Mouse (Mus musculus): ENCODE results near the gene Crtc1. TPM values are rescaled to one million over a fixed set of nuclear protein-coding genes. Genes with fewer than 3 reads are reported as not detected.

Gene Crtc1
- polyA plus RNA-seq, 1 experiment from 2014 or later: 18.4 TPM

GRCm38 (mm10) chr8:70471856-70472255 is 32.5 kb upstream of the Crtc1 start:
- no peak overlapping the region for H3K27ac ChIP-seq

GRCm38 (mm10) chr8:70469938-70470337 is 30.6 kb upstream of the Crtc1 start:
- H3K4me2 ChIP-seq: no peak overlapping the region
- H3K36me3 ChIP-seq: peaks cover 10% of the 10 kb centered on the region
- 0 out of 2 replicates have a peak, but pooled peaks have one; percentile 40 for ATAC-seq (ENCODE audit: insufficient number of reproducible peaks, insufficient read depth, low FRiP score, low TSS enrichment, low read depth)
- no peak overlapping the region for H3K9ac ChIP-seq (replicated peaks)
- no peak overlapping the region for H3K4me3 ChIP-seq (replicated peaks)
- no peaks in the 10 kb centered on the region for H3K27me3 ChIP-seq
- no peak overlapping the region for H3K27ac ChIP-seq
- H3K4me1 ChIP-seq (replicated peaks): peaks cover 23% of the 10 kb centered on the region
- 69% methylated on average over 2 of the region's 2 CpGs for WGBS
- H3K9me3 ChIP-seq: no peaks in the 10 kb centered on the region

More at GRCm38 (mm10) chr8:70471856-70472255, 32.5 kb upstream of the Crtc1 start:
- 98% methylated on average over 7 of the region's 7 CpGs for WGBS
- peaks cover 29% of the 10 kb centered on the region for H3K4me1 ChIP-seq (replicated peaks)
- no peaks in the 10 kb centered on the region; the same call in 1 of the 2 replicates for H3K36me3 ChIP-seq
- H3K4me3 ChIP-seq (replicated peaks): no peak overlapping the region
- H3K9me3 ChIP-seq: no peaks in the 10 kb centered on the region
- H3K4me2 ChIP-seq: no peak overlapping the region
- H3K27me3 ChIP-seq: no peaks in the 10 kb centered on the region
- H3K9ac ChIP-seq (replicated peaks): no peak overlapping the region
- no peak for ATAC-seq (ENCODE audit: insufficient number of reproducible peaks, insufficient read depth, low FRiP score, low TSS enrichment, low read depth)

- H3K27ac ChIP-seq: no peak overlapping the region
- H3K9ac ChIP-seq (replicated peaks): no peak overlapping the region
- ATAC-seq (ENCODE audit: insufficient number of reproducible peaks, insufficient read depth, low FRiP score, low TSS enrichment, low read depth): no peak
- peaks cover 23% of the 10 kb centered on the region for H3K4me1 ChIP-seq (replicated peaks)
- no peak overlapping the region for H3K4me3 ChIP-seq (replicated peaks)
- H3K4me2 ChIP-seq: no peak overlapping the region
- H3K36me3 ChIP-seq: peaks cover 10% of the 10 kb centered on the region
- no peaks in the 10 kb centered on the region for H3K27me3 ChIP-seq
- 70% methylated on average over 10 of the region's 10 CpGs for WGBS
- H3K9me3 ChIP-seq: no peaks in the 10 kb centered on the region
Observed at GRCm38 (mm10) chr8:70469295-70469916, 30.0 kb upstream of the Crtc1 start.

- Histone ChIP-seq H3K4me3 (replicated peaks) (no peak overlapping the region), H3K36me3 (peaks cover 10% of the 10 kb centered on the region), H3K27ac (no peak overlapping the region), H3K4me1 (replicated peaks) (peaks cover 24% of the 10 kb centered on the region), H3K27me3 (no peaks in the 10 kb centered on the region), H3K9ac (replicated peaks) (no peak overlapping the region), H3K4me2 (no peak overlapping the region), H3K9me3 (no peaks in the 10 kb centered on the region)
- 88% methylated on average over 4 of the region's 4 CpGs for WGBS
- ATAC-seq (ENCODE audit: insufficient number of reproducible peaks, insufficient read depth, low FRiP score, low TSS enrichment, low read depth): no peak
Observed at GRCm38 (mm10) chr8:70468733-70469132, 29.4 kb upstream of the Crtc1 start.

GRCm38 (mm10) chr8:70467907-70468306 is 28.5 kb upstream of the Crtc1 start:
- Histone ChIP-seq H3K27me3 (no peaks in the 10 kb centered on the region), H3K4me1 (replicated peaks) (peaks cover 31% of the 10 kb centered on the region), H3K36me3 (peaks cover 10% of the 10 kb centered on the region), H3K4me2 (no peak overlapping the region), H3K9me3 (no peaks in the 10 kb centered on the region), H3K9ac (replicated peaks) (no peak overlapping the region), H3K27ac (no peak overlapping the region), H3K4me3 (replicated peaks) (no peak overlapping the region)
- WGBS: 71% methylated on average over 1 of the region's 1 CpGs
- ATAC-seq (ENCODE audit: insufficient number of reproducible peaks, insufficient read depth, low FRiP score, low TSS enrichment, low read depth): no peak

GRCm38 (mm10) chr8:70467229-70467725 is 27.9 kb upstream of the Crtc1 start:
- H3K27ac ChIP-seq: peak overlapping the region; percentile 20; the same call in 1 of the 2 replicates
- 71% methylated on average over 5 of the region's 5 CpGs for WGBS
- H3K36me3 ChIP-seq: peaks cover 10% of the 10 kb centered on the region
- no peaks in the 10 kb centered on the region for H3K9me3 ChIP-seq
- H3K4me2 ChIP-seq: no peak overlapping the region
- no peak for ATAC-seq (ENCODE audit: insufficient number of reproducible peaks, insufficient read depth, low FRiP score, low TSS enrichment, low read depth)
- peaks cover 37% of the 10 kb centered on the region for H3K4me1 ChIP-seq (replicated peaks)
- no peaks in the 10 kb centered on the region for H3K27me3 ChIP-seq
- H3K9ac ChIP-seq (replicated peaks): no peak overlapping the region
- H3K4me3 ChIP-seq (replicated peaks): no peak overlapping the region

GRCm38 (mm10) chr8:70466771-70467170 is 27.4 kb upstream of the Crtc1 start:
- Histone ChIP-seq H3K9me3 (no peaks in the 10 kb centered on the region), H3K4me3 (replicated peaks) (no peak overlapping the region), H3K4me1 (replicated peaks) (peaks cover 42% of the 10 kb centered on the region), H3K27me3 (no peaks in the 10 kb centered on the region), H3K4me2 (no peak overlapping the region), H3K9ac (replicated peaks) (no peak overlapping the region), H3K27ac (0 out of 2 replicates have a peak overlapping the region, but pooled peaks have one; percentile 50), H3K36me3 (peaks cover 10% of the 10 kb centered on the region)
- WGBS: 61% methylated on average over 11 of the region's 11 CpGs
- no peak for ATAC-seq (ENCODE audit: insufficient number of reproducible peaks, insufficient read depth, low FRiP score, low TSS enrichment, low read depth)

GRCm38 (mm10) chr8:70466305-70466704 is 26.9 kb upstream of the Crtc1 start:
- ATAC-seq (ENCODE audit: insufficient number of reproducible peaks, insufficient read depth, low FRiP score, low TSS enrichment, low read depth): no peak
- H3K27ac ChIP-seq: 0 out of 2 replicates have a peak overlapping the region, but pooled peaks have one; percentile 50
- peaks cover 10% of the 10 kb centered on the region for H3K36me3 ChIP-seq
- WGBS: 87% methylated on average over 4 of the region's 4 CpGs
- no peaks in the 10 kb centered on the region for H3K27me3 ChIP-seq
- no peak overlapping the region for H3K4me3 ChIP-seq (replicated peaks)
- H3K9me3 ChIP-seq: no peaks in the 10 kb centered on the region
- H3K4me1 ChIP-seq (replicated peaks): peaks cover 45% of the 10 kb centered on the region
- H3K4me2 ChIP-seq: no peak overlapping the region
- 0 out of 2 replicates have a peak overlapping the region, but pooled peaks have one; percentile 12 for H3K9ac ChIP-seq (replicated peaks)

- peaks cover 10% of the 10 kb centered on the region for H3K36me3 ChIP-seq
- H3K27me3 ChIP-seq: no peaks in the 10 kb centered on the region
- H3K9me3 ChIP-seq: no peaks in the 10 kb centered on the region
- peaks cover 45% of the 10 kb centered on the region for H3K4me1 ChIP-seq (replicated peaks)
- H3K4me3 ChIP-seq (replicated peaks): no peak overlapping the region
- no peak overlapping the region for H3K27ac ChIP-seq
- no peak overlapping the region for H3K4me2 ChIP-seq
- ATAC-seq (ENCODE audit: insufficient number of reproducible peaks, insufficient read depth, low FRiP score, low TSS enrichment, low read depth): no peak
- WGBS: 96% methylated on average over 4 of the region's 4 CpGs
- H3K9ac ChIP-seq (replicated peaks): no peak overlapping the region
Observed at GRCm38 (mm10) chr8:70465701-70466100, 26.3 kb upstream of the Crtc1 start.

- Histone ChIP-seq H3K27ac (no peak overlapping the region), H3K4me3 (replicated peaks) (no peak overlapping the region), H3K9ac (replicated peaks) (no peak overlapping the region), H3K36me3 (peaks cover 17% of the 10 kb centered on the region), H3K4me1 (replicated peaks) (peaks cover 37% of the 10 kb centered on the region), H3K27me3 (no peaks in the 10 kb centered on the region), H3K4me2 (no peak overlapping the region), H3K9me3 (peaks cover 9% of the 10 kb centered on the region; the same call in 1 of the 2 replicates)
- ATAC-seq (ENCODE audit: insufficient number of reproducible peaks, insufficient read depth, low FRiP score, low TSS enrichment, low read depth): no peak
- 91% methylated on average over 6 of the region's 6 CpGs for WGBS
Observed at GRCm38 (mm10) chr8:70464162-70464561, 24.8 kb upstream of the Crtc1 start.

- H3K4me3 ChIP-seq (replicated peaks): no peak overlapping the region
- no peak for ATAC-seq (ENCODE audit: insufficient number of reproducible peaks, insufficient read depth, low FRiP score, low TSS enrichment, low read depth)
- WGBS: 78% methylated on average over 4 of the region's 4 CpGs
- no peak overlapping the region for H3K9ac ChIP-seq (replicated peaks)
- H3K4me2 ChIP-seq: no peak overlapping the region
- peaks cover 17% of the 10 kb centered on the region for H3K36me3 ChIP-seq
- H3K27ac ChIP-seq: 0 out of 2 replicates have a peak overlapping the region, but pooled peaks have one; percentile 29
- H3K9me3 ChIP-seq: peaks cover 9% of the 10 kb centered on the region; the same call in 1 of the 2 replicates
- no peaks in the 10 kb centered on the region for H3K27me3 ChIP-seq
- H3K4me1 ChIP-seq (replicated peaks): peaks cover 33% of the 10 kb centered on the region
Observed at GRCm38 (mm10) chr8:70463306-70463705, 23.9 kb upstream of the Crtc1 start.

GRCm38 (mm10) chr8:70462516-70462813 is 23.1 kb upstream of the Crtc1 start:
- Histone ChIP-seq H3K9ac (replicated peaks) (no peak overlapping the region), H3K9me3 (peaks cover 9% of the 10 kb centered on the region; the same call in 1 of the 2 replicates), H3K27me3 (no peaks in the 10 kb centered on the region), H3K27ac (peak overlapping the region; percentile 69), H3K4me1 (replicated peaks) (peaks cover 30% of the 10 kb centered on the region), H3K4me3 (replicated peaks) (no peak overlapping the region), H3K36me3 (peaks cover 17% of the 10 kb centered on the region), H3K4me2 (no peak overlapping the region)
- 60% methylated on average over 8 of the region's 8 CpGs for WGBS
- no peak for ATAC-seq (ENCODE audit: insufficient number of reproducible peaks, insufficient read depth, low FRiP score, low TSS enrichment, low read depth)

Measured in limb, embryonic 12.5 days (tissue).